Mouse (Mus musculus) mature B cell (primary cell): ENCODE measurements around the gene Ldlrad3.

Experiments
- in situ Hi-C: fragments of 300-500 bp; cut with MboI; formaldehyde crosslinking; loops from 2 replicates; pipeline ENCODE4 v1.14.3; 2019

Gene Ldlrad3

DNA sequence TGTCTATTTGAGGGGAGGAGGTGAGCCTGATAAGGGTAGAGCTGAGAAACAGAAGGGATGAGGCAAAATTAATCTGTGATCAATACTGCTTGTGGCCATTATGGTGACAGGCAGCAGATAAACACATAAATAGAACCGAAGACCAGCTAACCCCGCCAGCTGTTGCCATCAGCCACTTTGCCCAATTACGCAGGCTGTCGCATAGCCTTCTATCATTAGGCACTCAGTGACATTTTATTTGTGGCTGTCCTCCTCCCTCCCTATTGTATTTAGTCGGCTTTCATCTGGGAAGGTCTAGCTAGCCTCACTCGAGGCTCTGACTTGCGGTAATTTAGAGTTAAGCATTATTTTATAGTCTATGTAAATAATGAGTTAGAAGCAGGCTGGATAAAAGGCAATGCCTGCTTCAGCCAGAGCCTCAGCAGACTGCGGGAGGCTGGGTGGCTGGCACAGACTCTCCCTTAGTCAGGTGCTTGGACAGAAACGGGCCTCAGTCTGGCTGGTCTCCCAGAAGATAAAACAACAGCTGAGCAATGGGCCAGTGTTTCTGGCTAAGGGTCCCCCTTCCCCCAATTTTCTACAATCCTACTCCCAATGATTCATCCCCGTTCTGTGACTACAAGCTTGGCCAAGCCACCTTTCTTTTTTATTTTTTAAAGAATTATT is 147.8 kb downstream of the Ldlrad3 start:
- in situ Hi-C loops = no loop called here

- in situ Hi-C loops = no loop called here
These were observed 149.3 kb downstream of the Ldlrad3 start for GRCm38 (mm10) chr2:102036665-102037511.

DNA sequence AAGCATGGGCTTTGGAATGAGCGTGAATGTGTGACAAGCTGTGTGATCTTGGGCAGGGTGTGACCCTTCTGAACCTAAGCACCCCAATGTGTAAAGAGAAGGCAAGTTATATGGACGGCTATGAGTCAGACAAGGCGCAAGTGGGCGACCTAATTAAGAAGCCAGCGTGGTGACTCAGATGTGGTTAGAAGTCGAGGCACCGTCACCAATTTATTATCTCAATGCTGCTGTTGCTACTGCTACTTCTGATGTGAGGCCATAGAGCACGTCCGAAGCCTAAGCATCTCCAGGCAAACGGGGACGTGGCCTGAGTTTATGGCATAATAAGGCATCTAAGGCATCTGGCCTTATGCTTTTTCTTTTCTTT is 151.7 kb downstream of the Ldlrad3 start:
- in situ Hi-C loops = no loop called here

DNA sequence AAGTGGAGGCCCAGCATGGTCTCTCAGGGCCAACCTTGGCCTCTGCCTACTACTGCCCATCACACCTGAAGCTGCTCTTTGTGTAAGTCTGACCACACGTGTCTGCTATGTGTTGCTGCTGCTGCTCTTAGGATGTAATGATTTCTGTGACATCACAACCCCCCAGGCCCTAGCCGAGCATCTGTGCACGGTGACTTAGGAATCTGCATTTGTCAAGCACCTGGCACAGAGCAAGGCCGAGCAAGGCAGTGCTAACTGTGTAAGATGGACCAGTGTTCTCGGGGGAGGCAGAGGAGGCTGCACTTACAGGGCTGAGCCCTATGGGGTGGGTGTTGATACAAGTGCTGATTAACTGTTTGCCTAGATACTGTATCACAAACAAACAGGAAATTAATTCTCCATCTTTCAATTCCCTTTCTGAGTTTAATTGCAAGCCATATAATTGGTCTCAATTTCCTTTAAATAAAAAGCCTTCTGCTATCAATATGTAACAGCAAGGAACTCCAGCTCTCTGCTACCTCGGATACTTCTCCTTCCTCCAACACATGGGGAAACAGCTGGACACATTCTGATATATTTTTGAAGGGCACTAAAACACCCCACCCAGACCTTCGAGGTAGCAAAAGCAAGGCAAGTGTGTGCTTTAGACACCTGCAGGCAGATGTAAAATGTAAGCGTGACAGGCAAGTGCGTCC is 152.2 kb downstream of the Ldlrad3 start:
- in situ Hi-C loops = no loop called here

DNA sequence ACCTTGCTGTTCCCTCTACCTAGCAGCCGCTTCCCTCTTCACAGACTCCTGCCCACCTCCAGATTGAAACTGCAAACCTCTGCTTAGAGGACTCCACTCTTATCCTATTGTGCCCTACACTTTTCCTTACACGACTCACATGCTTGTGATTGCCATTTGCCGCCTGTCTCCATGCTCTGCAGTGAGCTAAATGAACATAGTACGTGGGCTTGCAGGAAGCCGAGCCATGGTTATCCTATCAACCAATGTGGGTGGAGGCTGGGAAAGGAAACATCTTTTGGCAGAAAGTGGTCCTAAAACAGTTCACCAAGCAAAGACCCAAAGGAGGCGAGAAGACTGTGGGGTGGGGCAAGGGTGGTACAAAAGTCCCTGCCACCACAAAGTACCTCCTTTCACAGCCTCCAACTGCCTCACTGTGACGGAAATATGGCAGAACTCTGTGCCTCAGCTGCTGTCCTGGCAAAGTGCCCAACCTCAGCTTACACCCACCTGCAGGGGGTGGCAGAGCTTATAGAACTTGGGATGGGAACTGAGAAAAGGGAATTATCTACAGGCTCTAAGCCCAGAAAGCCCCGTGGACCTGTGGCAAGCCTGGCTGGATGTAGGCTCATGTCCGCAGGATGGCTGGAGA is 153.4 kb downstream of the Ldlrad3 start:
- in situ Hi-C loops = no loop called here

GRCm38 (mm10) chr2:102030652-102031051 is 155.5 kb downstream of the Ldlrad3 start:
- in situ Hi-C loops = no loop called here

- in situ Hi-C loops = no loop called here
These were observed 156.0 kb downstream of the Ldlrad3 start for GRCm38 (mm10) chr2:102030152-102030551.

- in situ Hi-C loops = no loop called here
These were observed 156.5 kb downstream of the Ldlrad3 start for GRCm38 (mm10) chr2:102029682-102030081.

GRCm38 (mm10) chr2:102027265-102027664 is 158.9 kb downstream of the Ldlrad3 start:
- in situ Hi-C loops = no loop called here

- in situ Hi-C loops = no loop called here
These were observed 160.0 kb downstream of the Ldlrad3 start for GRCm38 (mm10) chr2:102026156-102026555.

DNA sequence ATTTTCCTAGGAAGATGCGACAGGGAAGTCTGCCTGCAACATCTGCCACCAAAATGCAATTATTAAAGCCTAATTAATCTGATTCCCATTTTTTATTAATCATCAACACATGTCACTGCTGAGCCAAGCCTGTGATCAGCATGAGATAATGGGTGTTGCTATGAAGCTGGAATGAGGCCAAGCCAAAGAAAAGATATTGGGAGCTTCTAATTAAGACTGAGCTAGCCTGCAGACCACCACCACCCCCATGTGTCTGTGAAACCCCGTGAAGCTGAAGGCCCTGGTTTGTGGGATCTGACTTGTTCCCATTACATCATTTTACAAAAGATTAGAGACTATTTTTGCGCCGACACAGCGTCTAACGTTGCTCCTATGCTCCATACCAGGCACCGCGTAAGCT is 161.7 kb downstream of the Ldlrad3 start:
- in situ Hi-C loops = no loop called here

DNA sequence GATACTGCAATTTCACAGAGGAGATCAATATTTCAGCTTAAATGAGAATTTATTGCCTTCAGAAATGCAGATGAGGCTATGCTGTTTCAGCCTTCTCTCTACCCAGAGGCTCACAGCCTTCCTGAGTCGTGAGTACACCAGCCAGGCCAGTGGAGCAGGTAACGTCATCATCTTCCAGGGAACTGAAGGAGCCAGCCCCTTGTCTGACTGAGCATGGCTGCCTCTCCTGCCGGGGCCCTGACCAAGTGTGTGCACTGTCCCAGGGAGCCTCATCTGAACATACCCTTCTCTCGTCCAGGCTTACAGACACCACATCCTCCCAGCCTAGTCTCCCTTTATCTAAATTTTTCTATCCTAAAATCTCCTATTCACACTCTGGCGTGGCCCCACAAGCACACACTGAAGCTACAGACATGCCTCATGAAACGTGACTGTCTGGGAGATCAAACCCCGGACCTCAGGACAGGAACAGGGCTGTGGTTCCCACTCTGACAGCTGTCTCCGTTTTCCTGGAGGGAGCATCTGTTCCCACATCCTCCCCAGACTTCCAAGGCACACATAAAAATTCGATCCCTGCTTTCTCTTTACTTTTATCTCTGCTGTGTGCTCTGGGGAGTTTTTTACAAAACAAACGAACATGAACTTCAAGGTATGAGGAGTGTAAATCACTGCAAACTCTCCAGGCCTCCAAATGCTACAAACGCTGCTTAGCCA is 164.7 kb downstream of the Ldlrad3 start:
- in situ Hi-C loops = no loop called here

GRCm38 (mm10) chr2:102020546-102020945 is 165.6 kb downstream of the Ldlrad3 start:
- in situ Hi-C loops = no loop called here

DNA sequence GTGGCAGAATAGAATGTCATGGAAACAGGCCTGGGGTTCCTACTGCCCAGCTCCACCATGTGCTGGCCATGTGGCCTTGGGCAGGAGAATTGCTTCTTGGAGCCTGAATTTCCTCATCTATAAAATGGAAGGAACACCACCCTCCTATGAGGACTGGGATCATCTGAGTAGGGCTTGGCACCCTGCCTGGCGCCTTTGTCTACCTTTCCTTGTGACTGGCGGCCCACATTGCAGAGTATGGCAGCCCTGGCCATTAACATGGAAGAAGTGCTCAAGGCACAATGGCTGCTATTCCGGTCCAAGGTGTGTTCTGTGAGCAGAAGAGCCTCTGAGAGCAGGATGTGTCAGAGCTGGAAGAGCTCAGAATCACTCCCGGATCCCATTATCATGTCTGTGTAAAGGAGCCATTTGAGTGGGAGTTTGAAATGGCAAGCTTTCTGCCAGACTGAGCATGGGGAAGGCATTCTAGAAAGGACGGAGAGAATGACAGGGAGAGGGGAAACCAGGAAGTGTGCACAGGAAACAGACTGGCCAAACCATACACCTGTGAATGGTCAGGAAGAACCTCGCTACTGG is 171.6 kb downstream of the Ldlrad3 start:
- in situ Hi-C loops = no loop called here

DNA sequence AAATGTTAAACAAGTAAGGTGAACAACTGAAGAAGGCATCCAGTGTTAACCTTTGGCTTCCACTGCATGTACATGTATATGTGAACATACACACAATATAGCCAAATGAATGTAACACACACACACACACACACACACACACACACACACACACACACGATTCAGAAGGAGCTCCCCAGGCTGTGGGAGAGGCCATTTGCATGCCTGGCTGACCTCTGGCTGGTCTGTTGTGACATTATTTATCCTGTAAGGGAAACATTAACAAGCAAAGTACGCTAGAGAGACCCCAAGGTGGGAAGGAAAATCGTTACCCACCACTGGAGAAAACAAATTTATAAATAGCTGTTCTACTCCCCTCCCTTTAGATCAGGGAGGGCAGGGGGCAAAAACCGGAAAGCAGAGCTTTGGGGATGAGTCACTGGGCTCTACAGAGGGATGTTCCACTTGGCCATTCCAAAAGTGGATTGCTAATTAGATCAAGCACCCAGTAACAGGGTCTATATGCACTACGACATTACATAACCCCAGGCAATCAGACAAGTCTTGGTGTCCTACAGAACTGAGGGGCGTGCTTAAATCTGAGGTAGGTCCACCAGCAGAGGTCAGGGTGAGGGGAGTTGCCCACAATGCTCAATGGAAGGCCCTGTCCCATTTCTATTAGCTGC is 174.7 kb downstream of the Ldlrad3 start:
- in situ Hi-C loops = no loop called here

DNA sequence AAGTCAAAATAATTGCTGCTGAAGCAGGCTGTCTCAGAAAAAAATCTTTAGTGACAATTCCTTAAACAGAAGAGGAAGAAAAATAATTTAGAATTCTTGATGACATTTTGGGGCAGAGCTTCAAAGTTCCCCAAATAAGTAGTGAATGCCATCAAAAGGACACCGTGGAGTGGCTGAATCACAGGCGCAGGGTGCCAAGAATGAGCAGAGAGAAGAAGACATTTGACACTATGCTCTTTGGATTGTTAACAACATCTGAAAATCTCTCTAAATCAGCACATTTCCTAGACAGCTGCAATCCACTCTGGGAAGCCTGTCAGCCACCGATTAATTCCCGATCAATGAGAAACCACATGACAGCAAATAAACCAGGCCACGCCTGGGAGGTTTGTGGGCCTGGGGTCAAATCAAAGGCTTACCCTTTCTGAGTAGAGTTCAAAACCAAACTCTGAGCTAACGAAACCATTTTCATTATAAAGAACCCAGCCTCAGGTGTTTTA is 176.4 kb downstream of the Ldlrad3 start:
- in situ Hi-C loops = no loop called here

- in situ Hi-C loops = no loop called here
These were observed 180.0 kb downstream of the Ldlrad3 start for GRCm38 (mm10) chr2:102006143-102006542.

GRCm38 (mm10) chr2:102005377-102006007 is 180.7 kb downstream of the Ldlrad3 start:
- in situ Hi-C loops = no loop called here

DNA sequence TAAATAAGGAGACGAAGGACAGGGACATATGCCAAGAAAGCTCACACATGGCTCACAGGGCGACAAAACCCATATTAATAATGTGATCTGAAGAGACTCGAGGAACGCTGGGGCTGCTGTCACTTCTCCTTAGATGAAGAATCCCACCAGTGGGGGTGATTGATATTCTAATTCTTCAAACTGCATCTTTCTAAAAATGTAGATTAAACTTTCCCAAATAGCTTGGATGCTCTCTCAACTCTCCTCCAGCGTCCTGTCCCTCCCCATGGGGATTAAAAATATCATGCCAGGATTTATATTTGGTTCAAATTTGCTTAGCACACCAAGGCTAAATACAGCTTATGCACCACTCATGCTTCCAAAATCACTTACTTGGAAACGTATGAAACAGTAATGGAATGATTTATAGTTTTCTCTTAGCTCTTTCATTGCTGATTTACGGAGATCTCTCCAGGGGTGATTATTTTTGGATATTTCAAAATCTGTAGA is 182.4 kb downstream of the Ldlrad3 start:
- in situ Hi-C loops = no loop called here
